Mouse (Mus musculus): Measurements from ENCODE around the gene Nme8. TPM values are rescaled to one million over a fixed set of nuclear protein-coding genes. Genes with fewer than 3 reads are reported as not detected.

Nme8 gene
- polyA plus RNA-seq (2015; fragmentation: Nextera tagmentation; extraction: Ambion mirVana): not detected in 2 replicates

DNA sequence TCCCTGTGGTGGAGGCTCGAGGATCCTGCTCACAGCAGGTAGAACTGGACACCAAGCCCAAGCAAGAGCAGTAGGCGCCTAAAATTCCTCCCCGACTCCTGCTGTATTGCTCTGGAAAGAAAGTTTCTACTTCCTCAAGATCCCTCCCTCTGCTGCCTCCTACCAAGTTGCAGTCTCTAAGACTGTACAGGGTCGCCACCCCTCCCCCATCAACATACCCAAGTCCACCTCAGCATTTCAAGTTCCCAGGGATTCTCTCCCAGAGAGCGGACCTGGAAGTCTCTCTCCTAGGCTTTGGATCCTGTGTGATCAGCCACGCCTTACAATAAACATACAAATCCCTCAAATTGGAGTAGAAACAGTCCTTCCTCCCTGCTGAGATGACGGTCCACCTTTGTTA is at the start of gene Nme8:
Gene Nme8 (minus strand): TSS at position 5 of the 400 bp plus-strand sequence.
- H3K4me1 ChIP-seq (replicated peaks; ENCODE audit: insufficient read depth, low read length): no peaks in the 10 kb centered on the region
- no peaks in the 10 kb centered on the region for H3K27me3 ChIP-seq (ENCODE audit: insufficient read depth, low read length)
- DNase-seq (ENCODE audit: low spot score): no peak
- ATAC-seq (replicated peaks; ENCODE audit: low FRiP score, low read depth): no peak
- no peak within 1 kb of the TSS for H3K4me2 ChIP-seq (ENCODE audit: low read length)
- 13% methylated on average over 7 of the region's 7 CpGs for WGBS
- no peak within 1 kb of the TSS for H3K4me3 ChIP-seq (replicated peaks; ENCODE audit: low read depth, low read length)
- no peak for TF ChIP-seq CTCF (IDR thresholded peaks at IDR 0.05; ENCODE audit: low read depth)
- no peaks in the 10 kb centered on the region for H3K36me3 ChIP-seq (ENCODE audit: insufficient read depth, low read length)
- H3K9me3 ChIP-seq (replicated peaks; ENCODE audit: low read length): no peaks in the 10 kb centered on the region
- H3K27ac ChIP-seq: no peak within 1 kb of the TSS
- H3K9ac ChIP-seq (ENCODE audit: low read depth, low read length): no peak within 1 kb of the TSS

GRCm38 (mm10) chr13:19745741-19746140 is 48.1 kb upstream of the Nme8 start:
- ATAC-seq (replicated peaks; ENCODE audit: low FRiP score, low read depth): no peak
- no peaks in the 10 kb centered on the region for H3K36me3 ChIP-seq (ENCODE audit: insufficient read depth, low read length)
- no peak for TF ChIP-seq CTCF (IDR thresholded peaks at IDR 0.05; ENCODE audit: low read depth)
- 69% methylated on average over 2 of the region's 2 CpGs for WGBS
- no peak overlapping the region for H3K27ac ChIP-seq
- H3K4me3 ChIP-seq (replicated peaks; ENCODE audit: low read depth, low read length): no peak overlapping the region
- no peaks in the 10 kb centered on the region for H3K4me1 ChIP-seq (replicated peaks; ENCODE audit: insufficient read depth, low read length)
- H3K4me2 ChIP-seq (ENCODE audit: low read length): no peak overlapping the region
- no peaks in the 10 kb centered on the region for H3K27me3 ChIP-seq (ENCODE audit: insufficient read depth, low read length)
- no peak overlapping the region for H3K9ac ChIP-seq (ENCODE audit: low read depth, low read length)
- H3K9me3 ChIP-seq (replicated peaks; ENCODE audit: low read length): no peaks in the 10 kb centered on the region
- no peak for DNase-seq (ENCODE audit: low spot score)

- TF ChIP-seq CTCF (IDR thresholded peaks at IDR 0.05; ENCODE audit: low read depth): no peak
- Histone ChIP-seq H3K27me3 (ENCODE audit: insufficient read depth, low read length) (no peaks in the 10 kb centered on the region), H3K4me3 (replicated peaks; ENCODE audit: low read depth, low read length) (no peak overlapping the region), H3K36me3 (ENCODE audit: insufficient read depth, low read length) (no peaks in the 10 kb centered on the region), H3K4me2 (ENCODE audit: low read length) (no peak overlapping the region), H3K4me1 (replicated peaks; ENCODE audit: insufficient read depth, low read length) (no peaks in the 10 kb centered on the region), H3K9me3 (replicated peaks; ENCODE audit: low read length) (no peaks in the 10 kb centered on the region), H3K27ac (no peak overlapping the region), H3K9ac (ENCODE audit: low read depth, low read length) (no peak overlapping the region)
- DNase-seq (ENCODE audit: low spot score) (no peak), ATAC-seq (replicated peaks; ENCODE audit: low FRiP score, low read depth) (no peak)
- 89% methylated on average over 5 of the region's 5 CpGs for WGBS
These were observed 46.9 kb upstream of the Nme8 start for GRCm38 (mm10) chr13:19744536-19744935.

- Histone ChIP-seq H3K4me1 (replicated peaks; ENCODE audit: insufficient read depth, low read length) (no peaks in the 10 kb centered on the region), H3K4me3 (replicated peaks; ENCODE audit: low read depth, low read length) (no peak overlapping the region), H3K36me3 (ENCODE audit: insufficient read depth, low read length) (no peaks in the 10 kb centered on the region), H3K27me3 (ENCODE audit: insufficient read depth, low read length) (no peaks in the 10 kb centered on the region), H3K4me2 (ENCODE audit: low read length) (no peak overlapping the region), H3K9ac (ENCODE audit: low read depth, low read length) (no peak overlapping the region), H3K27ac (no peak overlapping the region), H3K9me3 (replicated peaks; ENCODE audit: low read length) (no peaks in the 10 kb centered on the region)
- ATAC-seq (replicated peaks; ENCODE audit: low FRiP score, low read depth) (no peak), DNase-seq (ENCODE audit: low spot score) (no peak)
- TF ChIP-seq CTCF (IDR thresholded peaks at IDR 0.05; ENCODE audit: low read depth): no peak
- WGBS: 90% methylated on average over 5 of the region's 5 CpGs
These were observed 37.0 kb upstream of the Nme8 start for GRCm38 (mm10) chr13:19734597-19734996.

GRCm38 (mm10) chr13:19730826-19731225 is 33.2 kb upstream of the Nme8 start:
- 65% methylated on average over 2 of the region's 2 CpGs for WGBS
- H3K27ac ChIP-seq: no peak overlapping the region
- H3K9me3 ChIP-seq (replicated peaks; ENCODE audit: low read length): no peaks in the 10 kb centered on the region
- ATAC-seq (replicated peaks; ENCODE audit: low FRiP score, low read depth) (no peak), DNase-seq (ENCODE audit: low spot score) (no peak)
- no peak overlapping the region for H3K9ac ChIP-seq (ENCODE audit: low read depth, low read length)
- TF ChIP-seq CTCF (IDR thresholded peaks at IDR 0.05; ENCODE audit: low read depth): no peak
- H3K4me1 ChIP-seq (replicated peaks; ENCODE audit: insufficient read depth, low read length): no peaks in the 10 kb centered on the region
- no peak overlapping the region for H3K4me3 ChIP-seq (replicated peaks; ENCODE audit: low read depth, low read length)
- no peaks in the 10 kb centered on the region for H3K36me3 ChIP-seq (ENCODE audit: insufficient read depth, low read length)
- H3K27me3 ChIP-seq (ENCODE audit: insufficient read depth, low read length): no peaks in the 10 kb centered on the region
- H3K4me2 ChIP-seq (ENCODE audit: low read length): no peak overlapping the region

DNA sequence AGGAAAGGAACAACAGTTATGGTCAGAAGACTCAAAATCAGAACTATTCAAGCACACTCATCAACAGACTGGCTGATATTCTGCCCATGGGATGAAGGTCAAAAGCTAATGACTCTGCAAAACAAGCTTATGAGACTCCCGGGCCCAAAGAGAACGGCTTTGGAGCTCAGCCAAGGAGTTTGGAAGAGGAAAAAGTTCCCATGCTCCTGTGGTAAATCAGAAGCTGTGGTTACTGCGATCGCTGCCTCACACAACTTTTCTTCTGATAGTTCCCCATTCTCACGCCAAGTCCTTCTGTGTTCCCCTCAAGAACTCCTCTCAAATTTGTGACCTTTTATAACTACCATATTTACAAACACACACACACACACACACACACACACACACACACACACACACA is 21.4 kb upstream of the Nme8 start:
- Histone ChIP-seq H3K4me3 (replicated peaks; ENCODE audit: low read depth, low read length) (no peak overlapping the region), H3K36me3 (ENCODE audit: insufficient read depth, low read length) (no peaks in the 10 kb centered on the region), H3K27ac (no peak overlapping the region), H3K9me3 (replicated peaks; ENCODE audit: low read length) (no peaks in the 10 kb centered on the region), H3K4me1 (replicated peaks; ENCODE audit: insufficient read depth, low read length) (no peaks in the 10 kb centered on the region), H3K27me3 (ENCODE audit: insufficient read depth, low read length) (no peaks in the 10 kb centered on the region), H3K9ac (ENCODE audit: low read depth, low read length) (no peak overlapping the region), H3K4me2 (ENCODE audit: low read length) (no peak overlapping the region)
- ATAC-seq (replicated peaks; ENCODE audit: low FRiP score, low read depth) (no peak), DNase-seq (ENCODE audit: low spot score) (peak; percentile 31)
- no peak for TF ChIP-seq CTCF (IDR thresholded peaks at IDR 0.05; ENCODE audit: low read depth)
- WGBS: 56% methylated on average over 5 of the region's 5 CpGs

DNA sequence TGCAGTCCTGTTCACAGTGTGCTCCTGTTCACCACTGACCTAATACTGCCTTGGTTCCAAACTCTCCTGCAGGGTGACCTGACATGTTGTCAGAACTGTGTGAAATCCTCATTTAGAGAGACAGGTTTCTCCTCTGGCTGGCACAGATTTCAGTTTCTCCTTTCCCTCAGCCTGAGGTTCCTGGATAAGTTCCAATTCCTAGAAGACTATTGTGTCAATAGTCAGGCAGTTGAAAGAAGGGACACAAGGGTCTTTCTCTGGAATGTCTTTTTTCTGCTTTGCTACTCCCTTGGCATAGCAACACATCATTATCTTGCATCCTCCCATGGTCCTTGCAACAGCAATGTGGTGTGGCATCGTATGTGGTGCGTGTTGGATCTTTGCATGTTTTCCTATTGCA is 19.6 kb upstream of the Nme8 start:
- no peak for DNase-seq (ENCODE audit: low spot score)
- WGBS: 94% methylated on average over 2 of the region's 2 CpGs
- no peak for ATAC-seq (replicated peaks; ENCODE audit: low FRiP score, low read depth)
- no peaks in the 10 kb centered on the region for H3K36me3 ChIP-seq (ENCODE audit: insufficient read depth, low read length)
- no peak overlapping the region for H3K9ac ChIP-seq (ENCODE audit: low read depth, low read length)
- H3K4me2 ChIP-seq (ENCODE audit: low read length): no peak overlapping the region
- H3K27ac ChIP-seq: no peak overlapping the region
- no peak overlapping the region for H3K4me3 ChIP-seq (replicated peaks; ENCODE audit: low read depth, low read length)
- H3K27me3 ChIP-seq (ENCODE audit: insufficient read depth, low read length): no peaks in the 10 kb centered on the region
- no peaks in the 10 kb centered on the region for H3K4me1 ChIP-seq (replicated peaks; ENCODE audit: insufficient read depth, low read length)
- TF ChIP-seq CTCF (IDR thresholded peaks at IDR 0.05; ENCODE audit: low read depth): no peak
- no peaks in the 10 kb centered on the region for H3K9me3 ChIP-seq (replicated peaks; ENCODE audit: low read length)
